Mouse (Mus musculus) monocyte, adult 5-6 weeks (primary cell): ENCODE results near the gene Phlpp1. TPM values are rescaled to one million over a fixed set of nuclear protein-coding genes. Genes with fewer than 3 reads are reported as not detected.

Experiments used
- ATAC-seq: fragments of 153-309, 156-312 bp; replicated peaks from 2 replicates; pipeline ENCODE4 v1.8.0; 2017; ENCODE audit warnings: mild to moderate bottlenecking; ENCODE audit not compliant: low TSS enrichment, insufficient number of reproducible peaks, severe bottlenecking, poor library complexity, low FRiP score
- total RNA-seq: library from RNA; stranded (forward); fragments of 200-1000, 200-491, 200-594 nt; gene quantifications from 3 replicates; pipeline ENCODE4 v1.2.3, GENCODE M21; 2017

Phlpp1 gene
- total RNA-seq, 1 experiment from 2014 or later: 12.1 TPM

DNA sequence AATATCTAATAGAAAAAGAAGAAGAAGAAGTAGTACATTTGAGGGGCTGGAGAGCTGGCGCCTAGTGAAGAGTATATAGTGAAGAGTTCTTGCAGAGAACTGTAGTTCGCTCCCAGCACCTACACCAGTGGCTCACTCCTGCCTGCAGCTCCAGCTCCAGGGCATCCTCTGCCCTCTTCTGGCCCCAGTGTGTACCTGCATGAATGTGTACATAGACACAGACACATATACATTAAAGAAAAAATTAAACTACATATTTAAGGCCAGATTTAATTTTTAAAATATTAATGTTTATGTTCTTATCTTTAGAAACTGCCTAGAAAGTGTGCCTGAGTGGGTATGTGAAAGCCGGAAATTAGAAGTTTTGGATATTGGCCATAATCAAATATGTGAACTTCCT is 175.2 kb downstream of the Phlpp1 start:
- ATAC-seq: no peak

GRCm38 (mm10) chr1:106349116-106349515 is 177.6 kb downstream of the Phlpp1 start:
- ATAC-seq: no peak

DNA sequence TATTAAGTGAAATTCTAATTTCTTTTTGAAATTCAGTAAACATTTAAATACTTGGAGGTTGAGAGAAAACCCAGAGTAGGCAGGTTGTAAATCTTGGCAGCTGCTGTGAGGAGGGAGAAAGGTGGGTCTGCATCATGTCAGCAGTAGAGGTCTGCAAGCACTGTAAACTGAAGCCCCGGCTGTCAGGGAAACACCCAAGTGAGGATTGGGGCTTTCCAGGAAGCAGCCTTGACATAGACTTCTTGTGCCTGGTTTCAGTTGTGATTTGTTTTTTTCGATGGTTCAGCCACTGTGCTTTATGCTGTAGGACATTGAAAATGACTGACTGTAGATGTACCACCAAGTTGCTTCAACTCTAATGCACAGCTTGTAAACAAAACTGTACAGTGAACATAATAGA is 180.0 kb downstream of the Phlpp1 start:
- no peak for ATAC-seq

DNA sequence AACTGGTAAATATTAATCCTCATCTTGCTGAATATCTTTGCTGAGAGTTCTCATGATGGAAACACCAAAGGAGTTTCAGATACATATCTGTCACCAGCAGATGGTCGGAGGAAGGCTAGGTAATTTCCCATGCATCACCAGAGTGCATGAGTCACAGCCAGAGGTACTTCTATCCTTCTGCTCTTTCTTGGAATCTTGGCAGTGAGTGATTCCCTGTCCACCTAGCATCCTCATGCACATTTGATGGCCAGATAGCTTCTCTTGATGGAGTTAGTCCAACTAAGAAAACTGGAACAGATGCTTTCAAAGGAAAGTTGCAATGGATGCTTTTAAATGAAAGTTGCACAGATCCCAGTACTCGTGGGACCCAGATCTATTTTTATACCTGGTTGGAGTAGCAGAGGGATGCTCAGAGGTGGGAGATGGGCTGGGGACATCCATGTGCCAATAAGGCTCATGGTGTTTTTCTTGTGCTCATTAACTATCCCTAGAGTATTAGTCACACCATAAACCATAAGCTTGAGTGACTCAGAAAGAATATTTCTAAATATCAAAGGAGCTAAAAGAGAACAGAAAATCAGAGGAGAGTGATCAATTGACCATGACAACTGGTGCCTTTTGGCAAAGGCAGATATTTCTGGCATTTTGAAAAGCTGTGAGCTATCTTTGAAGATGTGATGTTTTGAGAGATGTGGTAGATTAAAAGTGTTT is 181.4 kb downstream of the Phlpp1 start:
- ATAC-seq: no peak

DNA sequence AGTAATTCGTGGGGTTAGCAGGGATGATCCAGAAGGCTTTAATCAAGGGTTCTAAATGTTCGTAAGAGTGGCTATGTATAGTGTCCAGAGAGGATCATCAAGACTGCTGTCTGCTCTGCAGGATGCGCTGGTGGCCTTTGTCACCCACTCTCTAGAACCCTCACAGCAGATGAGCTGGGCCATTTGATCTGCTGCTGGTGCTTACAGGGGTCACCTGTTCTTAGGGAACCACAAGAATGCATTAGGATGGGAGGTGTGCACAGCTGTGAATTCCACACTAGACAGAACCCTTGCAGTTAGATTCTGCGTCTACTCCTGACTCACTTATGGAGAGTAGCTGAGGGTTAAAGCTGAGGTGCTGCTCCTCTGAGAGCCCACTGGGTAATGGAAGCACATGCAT is 182.4 kb downstream of the Phlpp1 start:
- no peak for ATAC-seq

DNA sequence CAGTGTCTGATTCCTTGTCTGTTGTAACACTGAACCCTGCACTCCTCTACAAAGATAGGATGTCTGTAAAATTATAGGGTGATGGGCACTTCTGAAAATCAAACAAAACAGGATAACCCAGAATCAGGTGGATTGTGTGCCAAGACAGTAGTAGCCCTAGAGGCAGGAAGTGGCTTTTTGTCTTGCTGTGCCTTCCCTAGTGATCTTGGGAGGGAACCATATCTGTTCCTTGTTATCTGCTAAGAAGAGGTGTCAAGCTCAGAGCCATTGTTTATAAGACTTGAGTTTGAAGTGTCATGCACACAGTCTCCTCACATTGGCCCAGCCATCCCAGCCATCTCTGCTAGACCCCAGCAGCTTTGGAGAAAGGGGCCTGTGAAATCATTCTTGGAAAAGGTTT is 187.9 kb downstream of the Phlpp1 start:
- no peak for ATAC-seq

DNA sequence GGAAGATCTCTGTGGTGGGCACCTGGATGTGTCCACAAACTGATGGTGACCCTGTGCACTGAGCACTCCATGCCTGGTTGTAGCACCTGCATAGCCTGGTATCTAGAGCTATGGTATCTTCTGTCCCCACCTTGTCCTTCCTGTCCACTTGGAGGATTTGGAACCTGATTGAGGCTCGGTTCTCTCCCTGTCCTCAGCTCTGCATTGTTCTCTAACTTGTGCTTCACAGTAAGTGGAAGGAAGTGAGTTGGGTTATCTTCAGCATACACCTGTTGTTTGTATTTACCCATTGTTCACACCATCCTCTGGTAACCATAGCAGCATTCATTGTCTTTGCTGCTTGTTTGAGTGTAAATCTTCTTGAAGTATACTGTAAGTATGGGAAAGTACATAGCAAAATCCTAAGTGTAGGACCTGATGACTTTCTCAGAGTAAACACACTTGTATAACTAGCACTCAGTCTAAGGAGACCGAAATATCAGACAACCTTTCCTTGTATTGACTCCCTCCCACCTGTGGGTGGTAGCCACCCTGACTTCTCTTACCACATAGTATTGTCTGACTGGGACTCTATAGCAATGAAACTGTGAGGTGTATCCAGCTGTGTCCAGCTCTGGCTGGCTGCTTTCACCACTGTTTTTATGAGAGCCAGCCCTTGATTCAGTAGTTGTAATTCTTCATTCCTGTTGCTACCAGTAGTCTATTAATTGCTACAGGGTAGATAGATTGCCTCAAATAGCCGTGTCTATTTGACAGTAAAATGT is 191.5 kb downstream of the Phlpp1 start:
- no peak for ATAC-seq

- no peak for ATAC-seq
Measured at GRCm38 (mm10) chr1:106369330-106369729, 197.8 kb downstream of the Phlpp1 start.

DNA sequence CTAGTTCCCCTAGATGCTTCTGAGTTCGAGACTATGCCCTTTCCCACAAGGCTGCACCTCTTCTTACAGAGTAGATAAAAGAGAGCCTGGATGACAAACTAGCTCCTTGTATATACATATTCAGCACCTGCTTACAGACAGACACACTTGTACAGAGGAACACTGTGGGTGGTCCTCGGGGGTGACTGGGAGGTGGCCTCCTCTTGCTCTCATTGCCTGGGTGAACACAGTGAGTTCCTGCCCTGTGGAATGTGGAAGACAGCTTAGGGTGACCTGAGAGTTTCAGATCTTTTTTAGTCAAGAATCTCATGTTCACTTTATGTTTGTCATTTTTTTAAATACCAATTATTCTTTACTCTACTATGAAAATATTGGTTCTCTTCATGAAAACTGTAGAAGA is 200.9 kb downstream of the Phlpp1 start:
- ATAC-seq: no peak

DNA sequence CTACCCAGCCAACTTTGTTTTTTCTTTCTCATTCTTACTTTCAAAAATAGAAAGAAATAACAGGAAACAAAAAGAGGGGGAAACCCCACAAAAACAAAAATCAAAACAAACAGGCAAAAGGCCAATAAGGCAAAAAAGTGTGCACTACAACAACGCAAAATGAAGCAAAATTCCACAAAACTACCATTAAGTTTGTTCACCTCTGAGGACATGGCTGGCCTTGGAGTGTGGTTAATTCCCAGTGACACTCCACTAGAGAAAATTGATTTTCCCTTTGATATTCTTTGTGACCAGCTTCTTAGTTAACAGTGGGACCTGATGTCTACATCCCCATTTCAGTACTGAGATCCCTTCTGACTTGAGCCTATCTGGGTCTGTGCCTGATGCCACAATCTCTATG is 202.1 kb downstream of the Phlpp1 start:
- ATAC-seq: no peak

DNA sequence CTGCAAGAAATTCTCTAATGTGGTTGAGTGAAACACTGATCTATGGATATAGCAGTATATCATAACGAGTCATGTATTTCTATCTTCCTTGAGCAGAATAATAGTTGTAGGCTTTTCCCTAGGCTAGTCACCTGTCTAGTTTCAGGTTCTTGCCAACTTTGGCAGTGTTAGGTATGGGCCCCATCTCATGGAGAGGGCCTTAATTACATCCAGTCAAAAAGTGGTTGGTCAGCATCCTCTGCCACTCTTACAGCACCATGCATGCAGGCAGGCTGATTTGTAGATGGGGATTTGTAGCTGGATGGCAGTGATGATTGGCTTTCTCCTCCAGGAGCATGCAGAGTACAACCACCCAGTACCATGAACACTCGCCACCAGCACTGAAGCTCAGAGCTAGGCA is 202.7 kb downstream of the Phlpp1 start:
- ATAC-seq: no peak

DNA sequence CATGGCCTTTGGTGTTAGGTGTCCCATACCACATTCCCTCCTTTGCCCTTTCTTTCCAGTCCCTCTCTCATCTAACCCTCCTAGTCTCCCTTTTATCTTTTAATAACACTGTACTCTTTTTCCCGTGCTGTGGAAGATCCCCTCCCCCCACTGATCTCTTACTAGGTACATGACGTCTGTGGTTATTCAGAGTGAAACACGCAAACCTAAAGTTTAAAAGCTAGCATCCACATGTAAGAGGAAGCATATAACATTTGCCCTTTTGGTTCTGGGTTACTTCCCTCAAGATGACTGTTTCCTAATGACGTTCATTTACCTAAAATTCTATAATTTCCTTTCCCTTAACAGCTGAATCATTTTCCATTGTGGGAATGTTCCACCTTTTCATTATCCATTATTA is 203.4 kb downstream of the Phlpp1 start:
- ATAC-seq: 0 out of 2 replicates have a peak, but pooled peaks have one; percentile 50

DNA sequence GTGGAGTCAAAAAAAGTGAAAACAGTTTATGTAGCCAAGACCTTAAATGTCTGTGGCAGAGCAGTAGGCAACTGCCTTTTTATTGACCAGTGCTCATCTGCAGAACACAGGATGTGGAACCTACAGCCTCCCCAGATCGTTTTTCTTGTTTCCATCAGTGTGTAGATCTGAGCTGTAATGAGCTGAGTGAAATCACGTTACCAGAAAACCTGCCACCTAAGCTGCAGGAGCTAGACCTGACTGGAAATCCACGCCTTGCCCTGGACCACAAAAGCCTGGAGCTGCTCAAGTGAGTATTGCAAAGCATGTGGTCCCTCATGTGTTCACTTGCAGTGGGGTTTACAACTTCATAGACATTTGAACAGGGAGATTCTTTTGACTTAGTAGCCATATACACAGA is 204.5 kb downstream of the Phlpp1 start:
- no peak for ATAC-seq

DNA sequence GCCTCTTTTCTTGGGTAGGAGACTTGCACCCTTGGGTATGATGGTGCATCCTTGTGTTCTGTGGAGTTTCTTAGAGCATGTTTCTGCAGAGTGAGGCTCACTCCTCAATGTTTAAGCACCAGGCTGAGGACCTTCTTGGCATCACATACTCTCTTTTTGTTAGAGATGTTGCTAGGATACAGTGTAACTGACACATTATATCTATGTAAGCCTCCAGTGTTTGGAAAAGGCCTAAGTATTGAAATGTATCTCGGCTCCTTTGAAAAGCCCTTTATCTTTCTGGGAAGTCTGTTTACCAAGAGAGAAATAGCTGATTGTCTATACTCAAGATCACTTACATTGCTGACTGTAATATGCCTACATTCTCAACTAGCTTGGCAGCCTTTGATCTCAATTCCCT is 208.9 kb downstream of the Phlpp1 start:
- no peak for ATAC-seq

- ATAC-seq: no peak
Measured at GRCm38 (mm10) chr1:106386542-106386941, 215.0 kb downstream of the Phlpp1 start.

- no peak for ATAC-seq
Measured at GRCm38 (mm10) chr1:106387264-106387663, 215.7 kb downstream of the Phlpp1 start.

DNA sequence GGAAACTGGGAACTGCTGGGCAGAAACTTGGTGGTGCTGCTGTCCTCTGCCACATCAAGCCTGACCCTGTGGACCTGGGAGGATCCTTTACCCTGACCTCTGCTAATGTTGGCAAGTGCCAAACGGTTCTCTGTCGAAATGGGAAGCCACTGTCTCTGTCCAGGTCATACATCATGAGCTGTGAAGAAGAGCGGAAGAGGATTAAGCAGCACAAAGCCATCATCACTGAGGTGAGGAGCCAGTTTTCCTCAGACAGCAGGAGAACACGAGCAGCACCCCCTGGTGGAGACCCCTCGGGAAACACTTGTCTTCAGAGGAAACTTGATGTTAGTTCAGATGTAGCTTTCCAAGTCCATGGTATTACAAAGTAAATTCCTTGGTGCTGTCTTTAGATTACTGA is 218.1 kb downstream of the Phlpp1 start:
- no peak for ATAC-seq

DNA sequence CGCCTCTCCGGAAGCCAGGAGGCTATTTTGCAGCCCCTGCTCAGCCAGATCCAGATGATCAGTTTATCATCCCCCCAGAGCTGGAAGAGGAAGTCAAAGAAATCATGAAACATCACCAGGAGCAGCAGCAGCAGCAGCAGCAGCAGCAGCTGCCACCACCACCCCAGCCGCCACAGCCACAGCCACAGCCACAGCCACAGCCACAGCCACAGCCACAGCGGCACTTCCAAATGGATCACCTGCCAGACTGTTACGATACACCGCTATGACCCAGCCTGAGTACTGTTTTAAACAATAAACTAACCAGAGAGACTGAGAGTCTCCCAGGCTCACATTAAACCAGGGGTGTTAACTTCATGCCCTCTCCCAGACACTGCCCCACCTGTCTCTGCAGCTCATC is 221.5 kb downstream of the Phlpp1 start:
- ATAC-seq: no peak

DNA sequence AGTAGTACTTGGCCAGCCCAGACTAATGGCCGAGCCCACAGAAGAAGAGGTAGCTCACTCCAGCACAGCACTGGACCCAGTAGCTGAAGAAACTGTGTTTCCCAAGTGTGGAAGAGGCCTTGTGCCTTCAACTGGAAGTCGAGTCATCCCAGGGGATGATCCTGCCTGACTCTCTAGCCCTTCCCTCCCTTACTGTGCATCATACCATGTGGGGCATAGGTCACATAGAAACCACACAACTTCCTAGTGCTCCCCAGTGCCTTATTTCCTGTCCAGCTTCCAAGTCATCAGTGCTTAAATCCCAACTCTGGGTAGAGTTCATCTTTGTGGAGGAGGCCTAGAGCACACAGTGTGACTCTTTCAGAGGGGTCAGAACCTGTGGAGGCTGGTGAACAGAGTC is 223.1 kb downstream of the Phlpp1 start:
- no peak for ATAC-seq

DNA sequence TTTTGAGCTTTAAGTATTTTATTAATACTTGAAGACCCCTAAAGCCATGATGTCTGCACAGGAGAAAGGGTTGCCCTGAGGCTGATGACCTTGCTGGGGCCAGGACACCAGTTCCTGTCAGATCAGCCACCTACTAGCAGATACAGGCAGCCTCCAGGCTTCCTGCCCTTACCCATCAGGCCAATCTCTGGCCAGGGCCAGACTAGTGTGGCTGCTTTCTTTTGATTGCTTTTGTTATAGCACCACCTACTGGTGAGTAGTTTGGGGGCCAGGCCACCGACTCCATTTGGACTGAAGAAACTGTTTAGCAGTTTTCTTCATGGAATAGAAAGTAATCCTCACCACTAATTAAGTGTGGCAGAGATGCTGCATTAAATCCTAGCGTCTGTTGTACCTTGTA is 223.9 kb downstream of the Phlpp1 start:
- ATAC-seq: peak; percentile 45; the same call in 1 of the 2 replicates
